Mouse (Mus musculus) right cerebral cortex, postnatal 10 days (tissue): ENCODE results near the gene Gm28360.
"Not testable (repeated sequence)": the region's sequence is repeated elsewhere in the genome, so short reads cannot be mapped to it uniquely, and the experiment has no call there.

Experiments used
- DNase-seq, 2 experiments: peaks; one replicate each; pipeline ENCODE4 v3.0.0; 2021; ENCODE audit warnings: low spot score in 2 of 2

Gene Gm28360

GRCm38 (mm10) chr1:117829781-117830180, at the start of gene Gm28360:
Gene Gm28360, plus strand, starts transcription at chr1:117830081.
- not testable (repeated sequence) for DNase-seq

- DNase-seq: not testable (repeated sequence)
Observed at GRCm38 (mm10) chr1:117780833-117781232, 49.0 kb upstream of the Gm28360 start, which contains the start of gene B020011L13Rik. Gene B020011L13Rik, plus strand, starts transcription at chr1:117781133.

GRCm38 (mm10) chr1:117816271-117816670, 13.6 kb upstream of the Gm28360 start:
- not testable (repeated sequence) for DNase-seq

- not testable (repeated sequence) for DNase-seq
Observed at GRCm38 (mm10) chr1:117851718-117852117, 21.8 kb downstream of the Gm28360 start.
